Mouse (Mus musculus) heart, embryonic 10.5 days (tissue): ENCODE measurements around the gene Nmnat2. TPM values are rescaled to one million over a fixed set of nuclear protein-coding genes. Genes with fewer than 3 reads are reported as not detected.

Experiments used
- DNase-seq: peaks from one replicate; pipeline ENCODE4 v3.0.0-alpha.2; 2017; ENCODE audit warnings: low spot score
- H3K27ac ChIP-seq: fragments of 300-500 bp; sonication (generic); 2 replicates; pipeline ENCODE4 v1.5.1; 2016; ENCODE audit warnings: mild to moderate bottlenecking
- H3K27me3 ChIP-seq: fragments of 300-500 bp; sonication (generic); 2 replicates; pipeline ENCODE4 v1.6.1; 2016; ENCODE audit warnings: mild to moderate bottlenecking; ENCODE audit not compliant: poor library complexity, insufficient read depth, severe bottlenecking
- H3K36me3 ChIP-seq: fragments of 300-500 bp; sonication (generic); 2 replicates; pipeline ENCODE4 v1.6.1; 2016; ENCODE audit warnings: mild to moderate bottlenecking, moderate library complexity
- H3K4me1 ChIP-seq: fragments of 300-500 bp; sonication (generic); 2 replicates; pipeline ENCODE4 v1.6.1; 2016; ENCODE audit warnings: mild to moderate bottlenecking
- H3K4me3 ChIP-seq: fragments of 300-500 bp; sonication (generic); 2 replicates; pipeline ENCODE4 v1.5.1; 2016; ENCODE audit warnings: mild to moderate bottlenecking, moderate library complexity
- H3K9me3 ChIP-seq: fragments of 300-500 bp; sonication (generic); 2 replicates; pipeline ENCODE4 v1.6.1; 2016; ENCODE audit warnings: mild to moderate bottlenecking, moderate library complexity
- WGBS: fragments of 180-500 bp; shearing (Covaris S2); methylation state at CpG from one replicate; pipeline ENCODE4 v1.1.7; 2016; 5-methylcytosine and 5-hydroxymethylcytosine counted together
- polyA plus RNA-seq: library from polyadenylated mRNA; unstranded; fragments of >200 nt; fragmentation: Nextera tagmentation; extraction: Ambion mirVana; gene quantifications from 2 replicates; pipeline ENCODE4 v1.2.1, GENCODE M21; 2016

Nmnat2 gene
- polyA plus RNA-seq, 1 experiment from 2014 or later = 1.0 TPM

- no peak for DNase-seq
- no peak overlapping the region for H3K27ac ChIP-seq
- no peak overlapping the region for H3K4me3 ChIP-seq
- H3K36me3 ChIP-seq = no peaks in the 10 kb centered on the region
- WGBS = 75% methylated on average over 5 of the region's 5 CpGs
- H3K4me1 ChIP-seq = peaks cover 23% of the 10 kb centered on the region
- H3K9me3 ChIP-seq = no peaks in the 10 kb centered on the region
- H3K27me3 ChIP-seq = no peaks in the 10 kb centered on the region
These were observed 154.6 kb downstream of the Nmnat2 start for GRCm38 (mm10) chr1:153109346-153109745.

DNA sequence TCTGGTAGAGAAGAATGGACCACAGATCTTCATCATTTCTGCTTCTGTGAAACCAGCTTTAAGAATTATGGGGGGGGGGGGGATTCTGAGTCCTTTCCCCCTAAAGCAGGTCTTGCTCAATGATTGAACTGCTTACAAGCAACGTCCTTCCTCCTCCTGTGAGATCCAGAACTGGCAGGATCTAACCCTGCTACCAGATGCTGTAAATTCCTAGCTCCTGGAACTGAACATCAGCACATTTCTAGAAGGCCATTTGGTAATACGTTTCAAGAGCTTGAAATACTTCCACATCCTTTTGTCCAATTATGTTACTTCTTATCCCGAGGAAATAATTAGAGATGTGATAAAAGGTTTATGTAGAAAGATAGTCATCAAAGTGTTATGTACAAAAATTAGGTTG lies 155.0 kb downstream of the Nmnat2 start:
- peaks cover 23% of the 10 kb centered on the region for H3K4me1 ChIP-seq
- no peak overlapping the region for H3K27ac ChIP-seq
- 63% methylated on average over 3 of the region's 3 CpGs for WGBS
- H3K4me3 ChIP-seq = no peak overlapping the region
- no peaks in the 10 kb centered on the region for H3K9me3 ChIP-seq
- H3K27me3 ChIP-seq = no peaks in the 10 kb centered on the region
- no peak for DNase-seq
- H3K36me3 ChIP-seq = no peaks in the 10 kb centered on the region

GRCm38 (mm10) chr1:153111596-153111995 lies 156.8 kb downstream of the Nmnat2 start:
- 72% methylated on average over 4 of the region's 4 CpGs for WGBS
- Histone ChIP-seq H3K27ac (no peak overlapping the region), H3K27me3 (no peaks in the 10 kb centered on the region), H3K36me3 (no peaks in the 10 kb centered on the region), H3K9me3 (no peaks in the 10 kb centered on the region), H3K4me3 (no peak overlapping the region), H3K4me1 (peaks cover 10% of the 10 kb centered on the region)
- DNase-seq = no peak

- WGBS = 78% methylated on average over 8 of the region's 8 CpGs
- Histone ChIP-seq H3K27ac (no peak overlapping the region), H3K36me3 (no peaks in the 10 kb centered on the region), H3K4me1 (no peaks in the 10 kb centered on the region), H3K27me3 (no peaks in the 10 kb centered on the region), H3K4me3 (no peak overlapping the region), H3K9me3 (no peaks in the 10 kb centered on the region)
- DNase-seq = no peak
These were observed 160.5 kb downstream of the Nmnat2 start for GRCm38 (mm10) chr1:153115315-153115714.

- H3K27ac ChIP-seq = no peak overlapping the region
- no peaks in the 10 kb centered on the region for H3K36me3 ChIP-seq
- WGBS = 62% methylated on average over 6 of the region's 6 CpGs
- no peak overlapping the region for H3K4me3 ChIP-seq
- DNase-seq = no peak
- no peaks in the 10 kb centered on the region for H3K9me3 ChIP-seq
- H3K27me3 ChIP-seq = no peaks in the 10 kb centered on the region
- H3K4me1 ChIP-seq = no peaks in the 10 kb centered on the region
These were observed 165.8 kb downstream of the Nmnat2 start for GRCm38 (mm10) chr1:153120544-153120943.

- Histone ChIP-seq H3K27ac (no peak overlapping the region), H3K36me3 (no peaks in the 10 kb centered on the region), H3K9me3 (no peaks in the 10 kb centered on the region), H3K4me3 (no peak overlapping the region), H3K27me3 (no peaks in the 10 kb centered on the region), H3K4me1 (peaks cover 4% of the 10 kb centered on the region; the same call in 1 of the 2 replicates)
- no peak for DNase-seq
- WGBS = 65% methylated on average over 5 of the region's 5 CpGs
These were observed 166.5 kb downstream of the Nmnat2 start for GRCm38 (mm10) chr1:153121320-153121719.

DNA sequence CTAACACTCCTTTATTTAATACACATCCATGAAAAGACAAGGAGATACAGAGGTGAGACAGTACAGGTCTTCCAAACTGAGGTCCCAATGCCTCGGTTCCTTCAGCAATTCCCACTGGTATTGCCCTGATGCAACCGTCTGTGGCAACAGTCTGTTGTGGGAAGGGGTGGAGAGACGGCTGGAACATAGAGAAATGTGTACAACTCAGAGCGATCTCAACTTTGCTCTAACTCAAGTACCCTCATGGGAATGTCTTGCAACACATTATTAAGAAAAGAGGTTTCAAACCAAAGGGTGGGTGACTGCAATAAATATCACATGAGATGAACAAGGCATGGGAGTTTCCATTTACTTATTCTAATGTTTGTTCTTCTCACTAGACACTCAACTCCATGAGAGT lies 168.0 kb downstream of the Nmnat2 start:
- Histone ChIP-seq H3K27ac (no peak overlapping the region), H3K4me1 (peaks cover 13% of the 10 kb centered on the region), H3K36me3 (no peaks in the 10 kb centered on the region), H3K4me3 (no peak overlapping the region), H3K27me3 (no peaks in the 10 kb centered on the region), H3K9me3 (no peaks in the 10 kb centered on the region)
- DNase-seq = no peak
- WGBS = 79% methylated on average over 4 of the region's 4 CpGs

DNA sequence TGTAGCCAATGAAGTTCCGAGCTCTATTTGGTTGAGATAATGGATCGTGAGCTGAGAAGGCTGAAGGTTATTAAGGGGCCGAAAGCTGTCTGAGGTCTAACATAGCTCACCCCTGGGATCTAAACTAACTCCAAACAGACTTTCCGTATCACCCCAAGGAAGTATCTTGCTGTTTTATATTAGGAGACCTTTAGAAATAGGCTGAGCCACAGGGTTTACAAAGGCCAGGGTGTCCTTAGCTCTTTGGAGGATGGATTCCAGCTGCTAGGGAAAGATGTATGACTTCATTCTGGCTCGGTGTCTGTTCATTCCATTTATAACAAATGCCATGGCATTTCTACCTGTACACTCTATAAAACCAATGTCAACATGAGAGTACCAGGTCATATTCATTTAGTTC lies 169.7 kb downstream of the Nmnat2 start:
- no peaks in the 10 kb centered on the region for H3K27me3 ChIP-seq
- no peak overlapping the region for H3K27ac ChIP-seq
- H3K36me3 ChIP-seq = no peaks in the 10 kb centered on the region
- WGBS = 86% methylated on average over 5 of the region's 5 CpGs
- H3K4me1 ChIP-seq = peaks cover 21% of the 10 kb centered on the region
- no peak for DNase-seq
- H3K9me3 ChIP-seq = no peaks in the 10 kb centered on the region
- no peak overlapping the region for H3K4me3 ChIP-seq

DNA sequence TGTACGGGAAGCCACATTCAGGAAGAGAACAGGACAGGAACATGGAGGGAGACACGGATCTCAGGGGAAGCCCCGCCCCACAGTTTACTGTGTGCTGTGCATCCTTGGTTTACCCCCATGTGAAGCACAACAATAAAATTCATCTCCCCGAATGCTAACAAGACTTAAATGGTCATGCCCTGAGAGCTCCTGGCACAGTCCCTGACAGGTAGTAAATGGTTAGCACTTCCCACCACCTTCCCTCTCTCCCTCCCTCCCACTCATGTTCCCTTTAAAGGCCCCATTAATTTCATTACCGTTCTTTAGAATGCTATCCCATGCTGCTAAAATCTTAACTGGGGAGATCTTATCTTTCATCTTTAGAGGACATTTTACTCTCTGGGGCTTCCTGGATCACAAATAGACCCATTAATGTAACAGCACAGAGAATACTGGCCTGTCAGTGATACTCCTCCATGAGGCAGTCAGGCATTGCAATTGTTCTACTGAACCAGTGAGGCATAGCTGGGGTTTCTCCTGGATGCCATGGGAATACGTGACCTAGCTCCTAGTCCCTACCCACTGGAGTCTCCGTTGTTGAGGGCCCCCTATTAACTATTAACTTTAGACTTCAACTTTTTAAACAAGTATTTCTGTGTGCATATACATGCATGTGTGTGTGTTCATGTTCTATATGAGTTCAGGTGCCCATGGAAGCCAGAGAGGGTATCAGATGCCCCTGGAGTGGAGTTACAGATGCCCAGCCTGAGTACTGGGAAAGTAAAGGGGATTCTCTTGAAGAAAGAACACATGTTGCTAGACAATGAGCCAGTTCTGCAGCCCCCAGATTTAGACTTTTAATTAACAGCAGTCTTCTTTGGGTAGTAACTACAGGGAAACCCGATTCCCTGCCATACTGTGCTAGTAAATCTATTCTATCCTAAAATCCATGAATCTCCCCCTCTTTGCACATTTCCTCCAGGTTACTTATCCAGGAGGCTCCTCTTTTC lies 170.8 kb downstream of the Nmnat2 start:
- H3K27me3 ChIP-seq = no peaks in the 10 kb centered on the region
- H3K36me3 ChIP-seq = no peaks in the 10 kb centered on the region
- peak overlapping the region; percentile 29; the same call in 1 of the 2 replicates for H3K27ac ChIP-seq
- H3K4me1 ChIP-seq = peaks cover 27% of the 10 kb centered on the region
- H3K9me3 ChIP-seq = no peaks in the 10 kb centered on the region
- WGBS = 75% methylated on average over 8 of the region's 8 CpGs
- no peak for DNase-seq
- H3K4me3 ChIP-seq = no peak overlapping the region

DNA sequence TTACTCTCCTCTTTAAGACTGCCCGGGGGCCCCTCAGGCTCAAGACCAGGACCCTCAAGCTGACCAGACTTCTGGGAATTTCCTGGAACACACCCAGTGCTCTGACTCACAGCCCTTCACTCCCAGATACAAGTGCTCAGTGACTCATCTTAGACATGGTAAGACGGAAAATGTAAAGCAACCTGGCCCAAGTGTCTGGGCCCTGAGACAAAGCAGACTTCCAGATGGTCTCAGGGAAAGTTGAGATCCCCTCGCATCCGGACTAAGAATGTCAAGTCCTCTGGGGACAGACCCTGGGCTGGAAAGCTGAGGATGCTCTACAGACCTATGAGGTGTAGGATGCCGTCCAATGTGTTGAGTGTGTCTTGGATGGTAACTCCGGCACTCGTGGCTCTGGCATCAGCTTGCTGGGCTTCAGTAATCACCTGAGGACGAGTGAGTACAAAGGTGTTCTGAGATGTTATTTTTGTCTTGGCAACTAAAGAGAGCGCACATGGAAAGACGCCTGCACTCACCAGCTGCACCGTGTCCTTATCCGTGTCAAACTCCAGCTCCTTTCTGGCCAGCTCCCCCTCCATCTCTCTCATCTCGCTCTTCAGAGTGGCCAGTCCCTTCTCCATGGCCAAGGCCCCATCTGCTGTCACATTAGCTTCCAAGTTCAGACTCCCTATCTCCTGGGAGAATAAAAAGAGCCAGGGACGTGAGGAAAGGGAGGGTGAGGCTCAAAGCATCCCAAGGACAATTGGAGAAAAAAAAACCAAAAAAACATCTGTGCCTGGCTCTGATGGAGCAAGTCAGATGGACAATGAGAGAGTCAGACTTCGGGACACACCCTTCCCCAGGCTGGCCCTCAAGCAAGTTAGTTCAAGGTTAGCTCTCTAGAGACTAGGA lies 171.9 kb downstream of the Nmnat2 start:
- H3K9me3 ChIP-seq = no peaks in the 10 kb centered on the region
- H3K27ac ChIP-seq = peak overlapping the region; percentile 29; the same call in 1 of the 2 replicates
- 60% methylated on average over 15 of the region's 15 CpGs for WGBS
- H3K4me3 ChIP-seq = no peak overlapping the region
- no peak for DNase-seq
- peaks cover 32% of the 10 kb centered on the region for H3K4me1 ChIP-seq
- no peaks in the 10 kb centered on the region for H3K36me3 ChIP-seq
- H3K27me3 ChIP-seq = no peaks in the 10 kb centered on the region

GRCm38 (mm10) chr1:153127622-153128021 lies 172.8 kb downstream of the Nmnat2 start:
- WGBS = 38% methylated on average over 4 of the region's 4 CpGs
- Histone ChIP-seq H3K4me1 (peaks cover 33% of the 10 kb centered on the region), H3K36me3 (no peaks in the 10 kb centered on the region), H3K27ac (no peak overlapping the region), H3K27me3 (no peaks in the 10 kb centered on the region), H3K4me3 (no peak overlapping the region), H3K9me3 (no peaks in the 10 kb centered on the region)
- no peak for DNase-seq

- WGBS = 66% methylated on average over 8 of the region's 8 CpGs
- Histone ChIP-seq H3K4me3 (no peak overlapping the region), H3K36me3 (no peaks in the 10 kb centered on the region), H3K27me3 (no peaks in the 10 kb centered on the region), H3K27ac (peak overlapping the region; percentile 68; the same call in 1 of the 2 replicates), H3K4me1 (peaks cover 45% of the 10 kb centered on the region), H3K9me3 (no peaks in the 10 kb centered on the region)
- DNase-seq = no peak
These were observed 174.0 kb downstream of the Nmnat2 start for GRCm38 (mm10) chr1:153128780-153129179.
